16 mouse cellular contexts compared by ENCODE assay signal in the genomic region with DNA sequence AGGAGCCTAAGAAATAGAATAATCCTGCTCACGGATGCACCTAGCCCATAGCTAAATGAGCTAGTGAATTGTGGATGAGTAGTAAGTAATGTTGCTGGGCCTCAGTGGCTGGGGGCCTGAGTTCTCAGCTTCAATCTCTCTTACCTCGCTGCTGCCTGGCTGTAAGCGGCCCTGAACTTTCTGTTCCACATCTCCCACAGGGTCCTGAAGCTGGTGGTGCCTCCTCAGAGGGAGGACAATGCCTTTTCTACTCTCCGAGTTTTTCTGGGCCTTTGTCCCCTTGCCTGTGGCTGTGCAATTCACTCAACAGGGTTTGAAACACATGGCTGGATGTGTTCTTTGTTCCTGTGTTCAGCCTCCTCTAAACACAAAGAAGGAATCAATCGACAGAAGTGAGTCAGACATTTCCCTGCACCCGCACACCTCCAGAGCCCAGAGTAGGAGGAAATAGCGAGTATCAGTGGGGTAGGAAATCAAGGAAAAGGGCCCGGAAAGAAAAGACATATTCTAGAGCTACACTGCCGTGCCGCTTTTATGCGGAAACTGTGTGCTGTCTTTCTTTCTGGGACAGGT. TPM values are rescaled to one million over a fixed set of nuclear protein-coding genes. Genes with fewer than 3 reads are reported as not detected.
"Had no signal": no experiment of that assay in that cellular context is flagged by ENCODE, and none has a peak within 500 bp of the region (broad histone marks: within the 10 kb centered on the region; RNA-seq: fewer than 3 reads in every experiment).

No protein-coding gene starts in this region.

- H3K4me1 ChIP-seq: limb, embryonic 15.5 days; liver, embryonic 12.5 days; midbrain, embryonic 15.5 days; neural tube, embryonic 13.5 days had no signal

- H3K36me3 ChIP-seq: limb, embryonic 15.5 days; liver, embryonic 12.5 days; midbrain, embryonic 15.5 days; neural tube, embryonic 13.5 days had no signal

- H3K9me3 ChIP-seq: limb, embryonic 15.5 days; liver, embryonic 12.5 days; midbrain, embryonic 15.5 days; neural tube, embryonic 13.5 days had no signal

- DNase-seq: kidney, adult 8-10 months; kidney, postnatal 25 days; layer of hippocampus, postnatal 36 days; lung, embryonic 14.5 days; lung, postnatal 10 days; lung, postnatal 4 days; retina, postnatal 1 day; right cerebral cortex, postnatal 4 days; spleen, adult 18-20 months; thymus, adult 18-20 months; thymus, postnatal 14 days had no signal

- H3K27me3 ChIP-seq: limb, embryonic 15.5 days; liver, embryonic 12.5 days; midbrain, embryonic 15.5 days had no signal

- H3K9ac ChIP-seq: limb, embryonic 15.5 days; liver, embryonic 12.5 days; lung, embryonic 14.5 days; midbrain, embryonic 15.5 days; neural tube, embryonic 13.5 days had no signal

- H3K4me2 ChIP-seq: limb, embryonic 15.5 days; liver, embryonic 12.5 days; lung, embryonic 14.5 days; midbrain, embryonic 15.5 days; neural tube, embryonic 13.5 days had no signal

- H3K4me3 ChIP-seq: limb, embryonic 15.5 days; liver, embryonic 12.5 days; midbrain, embryonic 15.5 days; neural tube, embryonic 13.5 days had no signal

- H3K27ac ChIP-seq: limb, embryonic 15.5 days; liver, embryonic 12.5 days; midbrain, embryonic 15.5 days; neural tube, embryonic 13.5 days had no signal

- ATAC-seq: liver, embryonic 12.5 days; midbrain, embryonic 15.5 days had no signal

RNA-seq across cellular contexts. Expression of a gene that starts 50.3 kb away (rescaled TPM):
- total RNA-seq: megakaryocyte, adult 5-6 weeks had no signal
